Mouse (Mus musculus) cortical plate, adult 2 months (tissue): Measurements from ENCODE around the gene H1f0.

Source experiments
- CTCF ChIP-seq: fragments of 200-500 bp; IDR thresholded peaks from 2 replicates; pipeline ENCODE4 v1.5.1; 2011; ENCODE audit warnings: mild to moderate bottlenecking, control low read depth, low read length; ENCODE audit not compliant: insufficient read depth; ENCODE audit errors: extremely low read depth
- POLR2A ChIP-seq: fragments of 200-500 bp; IDR thresholded peaks from 2 replicates; pipeline ENCODE4 v1.6.1; 2011; ENCODE audit warnings: mild to moderate bottlenecking, low read length, control low read depth; ENCODE audit not compliant: insufficient read depth; ENCODE audit errors: extremely low read depth

GRCm38 (mm10) chr15:78998348-78998747 is 29.9 kb upstream of the H1f0 start:
- TF ChIP-seq CTCF = no peak
- TF ChIP-seq POLR2A = no peak
